Mouse (Mus musculus): ENCODE measurements around the gene Prkca. TPM values are rescaled to one million over a fixed set of nuclear protein-coding genes. Genes with fewer than 3 reads are reported as not detected.

Gene Prkca
- polyA plus RNA-seq, 1 experiment: 18.1 TPM

- H3K79me2 ChIP-seq (ENCODE audit: control insufficient read depth, insufficient read depth): peaks cover 99% of the 10 kb centered on the region
- no peaks in the 10 kb centered on the region for H3K27me3 ChIP-seq (ENCODE audit: control insufficient read depth, insufficient read depth, insufficient read length)
- TF ChIP-seq MYOD1 (IDR thresholded peaks at IDR 0.05; ENCODE audit: control insufficient read depth, insufficient read length, low read depth) (no peak), MAX (IDR thresholded peaks at IDR 0.05) (no peak), MYOG (IDR thresholded peaks at IDR 0.05; ENCODE audit: control insufficient read depth, extremely low read depth, insufficient read length) (no peak), USF1 (IDR thresholded peaks at IDR 0.05; ENCODE audit: low read depth) (no peak), FOSL1 (IDR thresholded peaks at IDR 0.05; ENCODE audit: insufficient read depth, low read length, poor library complexity, severe bottlenecking) (no peak), CTCF (IDR thresholded peaks at IDR 0.05; ENCODE audit: control insufficient read depth, insufficient read depth, insufficient read length) (no peak), CEBPB (IDR thresholded peaks at IDR 0.05; ENCODE audit: low read depth) (no peak)
- peaks cover 55% of the 10 kb centered on the region for H3K79me3 ChIP-seq (ENCODE audit: low read depth)
- H3K4me3 ChIP-seq (ENCODE audit: insufficient read depth, poor library complexity, severe bottlenecking): no peak overlapping the region
- no peak overlapping the region for H3ac ChIP-seq (ENCODE audit: control insufficient read depth, insufficient read length, low read depth)
- H3K36me3 ChIP-seq (ENCODE audit: control insufficient read depth, insufficient read depth): no peaks in the 10 kb centered on the region
Measured at GRCm38 (mm10) chr11:108257921-108258320, 85.8 kb downstream of the Prkca start.

GRCm38 (mm10) chr11:108254681-108255080, 89.0 kb downstream of the Prkca start:
- Histone ChIP-seq H3K27me3 (ENCODE audit: control insufficient read depth, insufficient read depth, insufficient read length) (no peaks in the 10 kb centered on the region), H3K4me3 (ENCODE audit: insufficient read depth, poor library complexity, severe bottlenecking) (no peak overlapping the region), H3ac (ENCODE audit: control insufficient read depth, insufficient read length, low read depth) (no peak overlapping the region), H3K36me3 (ENCODE audit: control insufficient read depth, insufficient read depth) (no peaks in the 10 kb centered on the region), H3K79me3 (ENCODE audit: low read depth) (peaks cover 58% of the 10 kb centered on the region), H3K79me2 (ENCODE audit: control insufficient read depth, insufficient read depth) (peaks cover 100% of the 10 kb centered on the region)
- TF ChIP-seq CEBPB (IDR thresholded peaks at IDR 0.05; ENCODE audit: low read depth) (no peak), CTCF (IDR thresholded peaks at IDR 0.05; ENCODE audit: control insufficient read depth, insufficient read depth, insufficient read length) (no peak), MYOG (IDR thresholded peaks at IDR 0.05; ENCODE audit: control insufficient read depth, extremely low read depth, insufficient read length) (no peak), FOSL1 (IDR thresholded peaks at IDR 0.05; ENCODE audit: insufficient read depth, low read length, poor library complexity, severe bottlenecking) (no peak), USF1 (IDR thresholded peaks at IDR 0.05; ENCODE audit: low read depth) (no peak), MYOD1 (IDR thresholded peaks at IDR 0.05; ENCODE audit: control insufficient read depth, insufficient read length, low read depth) (no peak), MAX (IDR thresholded peaks at IDR 0.05) (no peak)

- peaks cover 100% of the 10 kb centered on the region for H3K79me2 ChIP-seq (ENCODE audit: control insufficient read depth, insufficient read depth)
- no peaks in the 10 kb centered on the region for H3K27me3 ChIP-seq (ENCODE audit: control insufficient read depth, insufficient read depth, insufficient read length)
- TF ChIP-seq FOSL1 (IDR thresholded peaks at IDR 0.05; ENCODE audit: insufficient read depth, low read length, poor library complexity, severe bottlenecking) (no peak), CEBPB (IDR thresholded peaks at IDR 0.05; ENCODE audit: low read depth) (no peak), CTCF (IDR thresholded peaks at IDR 0.05; ENCODE audit: control insufficient read depth, insufficient read depth, insufficient read length) (no peak), MYOG (IDR thresholded peaks at IDR 0.05; ENCODE audit: control insufficient read depth, extremely low read depth, insufficient read length) (no peak), MAX (IDR thresholded peaks at IDR 0.05) (no peak), MYOD1 (IDR thresholded peaks at IDR 0.05; ENCODE audit: control insufficient read depth, insufficient read length, low read depth) (no peak)
- H3K36me3 ChIP-seq (ENCODE audit: control insufficient read depth, insufficient read depth): no peaks in the 10 kb centered on the region
- H3ac ChIP-seq (ENCODE audit: control insufficient read depth, insufficient read length, low read depth): no peak overlapping the region
- no peak overlapping the region for H3K4me3 ChIP-seq (ENCODE audit: insufficient read depth, poor library complexity, severe bottlenecking)
- H3K79me3 ChIP-seq (ENCODE audit: low read depth): peaks cover 60% of the 10 kb centered on the region
Measured at GRCm38 (mm10) chr11:108251924-108252775, 91.6 kb downstream of the Prkca start.

GRCm38 (mm10) chr11:108250829-108251637, 92.7 kb downstream of the Prkca start:
- peaks cover 53% of the 10 kb centered on the region for H3K79me3 ChIP-seq (ENCODE audit: low read depth)
- no peaks in the 10 kb centered on the region for H3K36me3 ChIP-seq (ENCODE audit: control insufficient read depth, insufficient read depth)
- no peak overlapping the region for H3ac ChIP-seq (ENCODE audit: control insufficient read depth, insufficient read length, low read depth)
- TF ChIP-seq MYOD1 (IDR thresholded peaks at IDR 0.05; ENCODE audit: control insufficient read depth, insufficient read length, low read depth): no peak
- TF ChIP-seq FOSL1 (IDR thresholded peaks at IDR 0.05; ENCODE audit: insufficient read depth, low read length, poor library complexity, severe bottlenecking): no peak
- TF ChIP-seq USF1 (IDR thresholded peaks at IDR 0.05; ENCODE audit: low read depth): no peak
- TF ChIP-seq MYOG (IDR thresholded peaks at IDR 0.05; ENCODE audit: control insufficient read depth, extremely low read depth, insufficient read length): no peak
- no peak for TF ChIP-seq CTCF (IDR thresholded peaks at IDR 0.05; ENCODE audit: control insufficient read depth, insufficient read depth, insufficient read length)
- no peak for TF ChIP-seq MAX (IDR thresholded peaks at IDR 0.05)
- TF ChIP-seq CEBPB (IDR thresholded peaks at IDR 0.05; ENCODE audit: low read depth): no peak
- H3K27me3 ChIP-seq (ENCODE audit: control insufficient read depth, insufficient read depth, insufficient read length): no peaks in the 10 kb centered on the region
- H3K4me3 ChIP-seq (ENCODE audit: insufficient read depth, poor library complexity, severe bottlenecking): no peak overlapping the region
- H3K79me2 ChIP-seq (ENCODE audit: control insufficient read depth, insufficient read depth): peaks cover 100% of the 10 kb centered on the region

GRCm38 (mm10) chr11:108250146-108250635, 93.5 kb downstream of the Prkca start:
- no peaks in the 10 kb centered on the region for H3K27me3 ChIP-seq (ENCODE audit: control insufficient read depth, insufficient read depth, insufficient read length)
- TF ChIP-seq MYOD1 (IDR thresholded peaks at IDR 0.05; ENCODE audit: control insufficient read depth, insufficient read length, low read depth): no peak
- H3K79me3 ChIP-seq (ENCODE audit: low read depth): peaks cover 49% of the 10 kb centered on the region
- peaks cover 100% of the 10 kb centered on the region for H3K79me2 ChIP-seq (ENCODE audit: control insufficient read depth, insufficient read depth)
- H3K36me3 ChIP-seq (ENCODE audit: control insufficient read depth, insufficient read depth): no peaks in the 10 kb centered on the region
- no peak overlapping the region for H3K4me3 ChIP-seq (ENCODE audit: insufficient read depth, poor library complexity, severe bottlenecking)
- H3ac ChIP-seq (ENCODE audit: control insufficient read depth, insufficient read length, low read depth): no peak overlapping the region
